Mouse (Mus musculus): ENCODE measurements around the gene Hoxb4. TPM values are rescaled to one million over a fixed set of nuclear protein-coding genes. Genes with fewer than 3 reads are reported as not detected.

Hoxb4 gene
- polyA plus RNA-seq, 1 experiment = 2.6 TPM

GRCm38 (mm10) chr11:96321846-96322245 lies 3.8 kb downstream of the Hoxb4 start:
- no peak overlapping the region for H3K4me3 ChIP-seq (ENCODE audit: extremely low read depth, insufficient read depth, insufficient read length)
- peaks cover 3% of the 10 kb centered on the region; the same call in 1 of the 2 replicates for H3K27me3 ChIP-seq (ENCODE audit: control insufficient read depth, insufficient read depth, low read length)
- TF ChIP-seq POLR2A (IDR thresholded peaks at IDR 0.05; ENCODE audit: low read depth, low read length) (no peak), CTCF (IDR thresholded peaks at IDR 0.05; ENCODE audit: extremely low read depth, insufficient read depth, insufficient read length, insufficient replicate concordance) (no peak)
- no peak for DNase-seq (ENCODE audit: low read depth in 1 of 2, low spot score in 2 of 2)
- no peaks in the 10 kb centered on the region; the same call in 1 of the 2 replicates for H3K4me1 ChIP-seq (ENCODE audit: control insufficient read depth, insufficient read depth, insufficient read length)
- no peak overlapping the region for H3K27ac ChIP-seq (ENCODE audit: insufficient read depth, low read length)
- 86% methylated on average over 5 of the region's 5 CpGs for WGBS
- H3K36me3 ChIP-seq (ENCODE audit: control insufficient read depth, insufficient read depth, low read length) = no peaks in the 10 kb centered on the region

- DNase-seq (ENCODE audit: low read depth in 1 of 2, low spot score in 2 of 2) = no peak
- Histone ChIP-seq H3K27me3 (ENCODE audit: control insufficient read depth, insufficient read depth, low read length) (peaks cover 3% of the 10 kb centered on the region; the same call in 1 of the 2 replicates), H3K4me1 (ENCODE audit: control insufficient read depth, insufficient read depth, insufficient read length) (no peaks in the 10 kb centered on the region; the same call in 1 of the 2 replicates), H3K27ac (ENCODE audit: insufficient read depth, low read length) (no peak overlapping the region), H3K4me3 (ENCODE audit: extremely low read depth, insufficient read depth, insufficient read length) (no peak overlapping the region), H3K36me3 (ENCODE audit: control insufficient read depth, insufficient read depth, low read length) (no peaks in the 10 kb centered on the region)
- no peak for TF ChIP-seq CTCF (IDR thresholded peaks at IDR 0.05; ENCODE audit: extremely low read depth, insufficient read depth, insufficient read length, insufficient replicate concordance)
- TF ChIP-seq POLR2A (IDR thresholded peaks at IDR 0.05; ENCODE audit: low read depth, low read length) = no peak
- WGBS = 94% methylated on average over 6 of the region's 6 CpGs
These were observed 4.7 kb downstream of the Hoxb4 start for GRCm38 (mm10) chr11:96322738-96323137.

GRCm38 (mm10) chr11:96323154-96323553 lies 5.1 kb downstream of the Hoxb4 start, which contains the start of gene Hoxb3:
Gene Hoxb3, plus strand, starts transcription at chr11:96323326.
- Histone ChIP-seq H3K4me1 (ENCODE audit: control insufficient read depth, insufficient read depth, insufficient read length) (no peaks in the 10 kb centered on the region; the same call in 1 of the 2 replicates), H3K27ac (ENCODE audit: insufficient read depth, low read length) (no peak within 1 kb of the TSS), H3K4me3 (ENCODE audit: extremely low read depth, insufficient read depth, insufficient read length) (no peak within 1 kb of the TSS), H3K27me3 (ENCODE audit: control insufficient read depth, insufficient read depth, low read length) (0 out of 2 replicates have a peak, but pooled peaks cover 3% of the 10 kb centered on the region), H3K36me3 (ENCODE audit: control insufficient read depth, insufficient read depth, low read length) (no peaks in the 10 kb centered on the region)
- 95% methylated on average over 10 of the region's 10 CpGs for WGBS
- DNase-seq (ENCODE audit: low read depth in 1 of 2, low spot score in 2 of 2) = no peak
- TF ChIP-seq CTCF (IDR thresholded peaks at IDR 0.05; ENCODE audit: extremely low read depth, insufficient read depth, insufficient read length, insufficient replicate concordance) = no peak
- TF ChIP-seq POLR2A (IDR thresholded peaks at IDR 0.05; ENCODE audit: low read depth, low read length) = no peak

GRCm38 (mm10) chr11:96324125-96324524 lies 6.1 kb downstream of the Hoxb4 start:
- no peaks in the 10 kb centered on the region for H3K27me3 ChIP-seq (ENCODE audit: control insufficient read depth, insufficient read depth, low read length)
- no peaks in the 10 kb centered on the region; the same call in 1 of the 2 replicates for H3K4me1 ChIP-seq (ENCODE audit: control insufficient read depth, insufficient read depth, insufficient read length)
- no peak overlapping the region for H3K27ac ChIP-seq (ENCODE audit: insufficient read depth, low read length)

GRCm38 (mm10) chr11:96324965-96325364 lies 6.9 kb downstream of the Hoxb4 start:
- WGBS = 86% methylated on average over 8 of the region's 8 CpGs
- Histone ChIP-seq H3K4me1 (ENCODE audit: control insufficient read depth, insufficient read depth, insufficient read length) (no peaks in the 10 kb centered on the region; the same call in 1 of the 2 replicates), H3K27me3 (ENCODE audit: control insufficient read depth, insufficient read depth, low read length) (no peaks in the 10 kb centered on the region), H3K4me3 (ENCODE audit: extremely low read depth, insufficient read depth, insufficient read length) (no peak overlapping the region), H3K36me3 (ENCODE audit: control insufficient read depth, insufficient read depth, low read length) (no peaks in the 10 kb centered on the region), H3K27ac (ENCODE audit: insufficient read depth, low read length) (no peak overlapping the region)
- TF ChIP-seq CTCF (IDR thresholded peaks at IDR 0.05; ENCODE audit: extremely low read depth, insufficient read depth, insufficient read length, insufficient replicate concordance) = no peak
- TF ChIP-seq POLR2A (IDR thresholded peaks at IDR 0.05; ENCODE audit: low read depth, low read length) = no peak
- no peak for DNase-seq (ENCODE audit: low read depth in 1 of 2, low spot score in 2 of 2)

More at GRCm38 (mm10) chr11:96324125-96324524, 6.1 kb downstream of the Hoxb4 start:
- DNase-seq (ENCODE audit: low read depth in 1 of 2, low spot score in 2 of 2) = no peak
- no peak overlapping the region for H3K4me3 ChIP-seq (ENCODE audit: extremely low read depth, insufficient read depth, insufficient read length)
- 74% methylated on average over 5 of the region's 5 CpGs for WGBS
- no peak for TF ChIP-seq CTCF (IDR thresholded peaks at IDR 0.05; ENCODE audit: extremely low read depth, insufficient read depth, insufficient read length, insufficient replicate concordance)
- TF ChIP-seq POLR2A (IDR thresholded peaks at IDR 0.05; ENCODE audit: low read depth, low read length) = no peak
- H3K36me3 ChIP-seq (ENCODE audit: control insufficient read depth, insufficient read depth, low read length) = no peaks in the 10 kb centered on the region

GRCm38 (mm10) chr11:96325747-96326212 lies 7.7 kb downstream of the Hoxb4 start:
- no peak overlapping the region for H3K27ac ChIP-seq (ENCODE audit: insufficient read depth, low read length)
- no peaks in the 10 kb centered on the region for H3K36me3 ChIP-seq (ENCODE audit: control insufficient read depth, insufficient read depth, low read length)
- DNase-seq (ENCODE audit: low read depth in 1 of 2, low spot score in 2 of 2) = no peak
- H3K4me1 ChIP-seq (ENCODE audit: control insufficient read depth, insufficient read depth, insufficient read length) = no peaks in the 10 kb centered on the region
- TF ChIP-seq CTCF (IDR thresholded peaks at IDR 0.05; ENCODE audit: extremely low read depth, insufficient read depth, insufficient read length, insufficient replicate concordance) (no peak), POLR2A (IDR thresholded peaks at IDR 0.05; ENCODE audit: low read depth, low read length) (no peak)
- 92% methylated on average over 22 of the region's 22 CpGs for WGBS
- H3K27me3 ChIP-seq (ENCODE audit: control insufficient read depth, insufficient read depth, low read length) = no peaks in the 10 kb centered on the region
- H3K4me3 ChIP-seq (ENCODE audit: extremely low read depth, insufficient read depth, insufficient read length) = no peak overlapping the region

GRCm38 (mm10) chr11:96326705-96327104 lies 8.6 kb downstream of the Hoxb4 start:
- H3K4me1 ChIP-seq (ENCODE audit: control insufficient read depth, insufficient read depth, insufficient read length) = no peaks in the 10 kb centered on the region
- no peak overlapping the region for H3K4me3 ChIP-seq (ENCODE audit: extremely low read depth, insufficient read depth, insufficient read length)
- no peak overlapping the region for H3K27ac ChIP-seq (ENCODE audit: insufficient read depth, low read length)
- WGBS = 91% methylated on average over 12 of the region's 12 CpGs
- DNase-seq (ENCODE audit: low read depth in 1 of 2, low spot score in 2 of 2) = no peak
- no peak for TF ChIP-seq POLR2A (IDR thresholded peaks at IDR 0.05; ENCODE audit: low read depth, low read length)
- TF ChIP-seq CTCF (IDR thresholded peaks at IDR 0.05; ENCODE audit: extremely low read depth, insufficient read depth, insufficient read length, insufficient replicate concordance) = no peak
- no peaks in the 10 kb centered on the region for H3K27me3 ChIP-seq (ENCODE audit: control insufficient read depth, insufficient read depth, low read length)
- H3K36me3 ChIP-seq (ENCODE audit: control insufficient read depth, insufficient read depth, low read length) = no peaks in the 10 kb centered on the region

Data from spleen, adult 2 months (tissue).